ENCODE assay signal across 15 mouse cellular contexts in the genomic region with DNA sequence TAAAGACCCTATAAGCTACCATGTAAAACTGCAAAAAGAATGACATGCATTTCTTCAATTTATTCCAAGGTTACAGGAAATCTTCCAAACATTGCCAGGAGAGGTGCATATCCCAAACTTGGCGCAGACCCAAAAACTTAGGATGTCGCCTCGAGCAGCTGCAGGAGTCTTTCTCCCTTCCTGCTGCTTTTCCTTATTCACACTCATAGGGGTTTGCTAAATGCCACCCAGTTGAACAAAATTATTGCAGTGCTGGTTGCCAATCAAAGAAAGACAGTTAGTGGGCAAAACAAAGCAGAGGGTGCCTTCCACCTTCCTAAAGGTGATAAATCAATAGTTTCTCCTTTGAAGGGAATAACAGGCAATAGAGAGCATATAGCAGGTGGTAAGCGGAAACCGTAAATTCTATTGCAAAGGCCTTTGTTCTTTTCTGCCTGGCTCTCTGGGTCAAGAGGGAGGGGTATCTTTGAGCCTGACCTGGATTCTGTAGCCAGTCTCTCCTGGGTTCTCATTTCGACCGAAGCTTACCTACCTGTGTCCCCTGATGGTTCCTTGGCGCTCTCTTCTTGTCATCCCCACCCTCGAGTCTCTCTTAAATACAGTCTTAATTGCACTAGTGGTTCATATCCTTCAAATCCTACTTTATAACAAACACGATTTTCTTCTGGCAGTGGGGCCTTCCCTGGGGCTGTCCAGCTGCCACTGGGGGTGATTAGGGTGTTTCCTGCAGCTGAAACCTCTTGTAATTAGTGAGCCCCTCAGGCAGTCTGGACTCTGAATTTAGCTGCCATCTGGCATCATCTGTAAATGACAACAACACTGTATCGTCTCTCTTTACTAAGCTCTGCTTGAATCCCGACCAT.
DNase-seq lines count a peak whose midpoint lies in the region; ATAC-seq and TF ChIP-seq lines count a peak whose summit lies in the region.
"Had no signal": no experiment of that assay in that cellular context is flagged by ENCODE, and none has a peak within 500 bp of the region (broad histone marks: within the 10 kb centered on the region; RNA-seq: fewer than 3 reads in every experiment).

No protein-coding gene starts in this region.

- no peaks in the 10 kb centered on the region for H3K27me3 ChIP-seq in forebrain, embryonic 11.5 days (ENCODE audit: control insufficient read depth, insufficient read depth, low read length)
- H3K27me3 ChIP-seq in forebrain, embryonic 10.5 days (ENCODE audit: poor library complexity, severe bottlenecking) = no peaks in the 10 kb centered on the region
- no peaks in the 10 kb centered on the region for H3K27me3 ChIP-seq in embryonic facial prominence, embryonic 11.5 days (ENCODE audit: control insufficient read depth, insufficient read depth, low read length)
- H3K27me3 ChIP-seq in hindbrain, embryonic 11.5 days (ENCODE audit: control insufficient read depth, insufficient read depth, low read length) = no peaks in the 10 kb centered on the region
- no peaks in the 10 kb centered on the region for H3K27me3 ChIP-seq in midbrain, embryonic 12.5 days

- H3K4me3 ChIP-seq in forebrain, embryonic 11.5 days (ENCODE audit: low read depth, low read length) = no peak overlapping the region
- H3K4me3 ChIP-seq in forebrain, embryonic 10.5 days = no peak overlapping the region
- no peak overlapping the region for H3K4me3 ChIP-seq in embryonic facial prominence, embryonic 11.5 days (ENCODE audit: low read depth, low read length)
- H3K4me3 ChIP-seq in hindbrain, embryonic 11.5 days (ENCODE audit: low read depth, low read length) = no peak overlapping the region
- no peak overlapping the region for H3K4me3 ChIP-seq in midbrain, embryonic 12.5 days
- no peak overlapping the region for H3K4me3 ChIP-seq in lung, adult 2 months (replicated peaks; ENCODE audit: extremely low read depth, low read depth, low read length)
- H3K4me3 ChIP-seq: myocyte had no signal

- no peaks in the 10 kb centered on the region for H3K4me1 ChIP-seq in forebrain, embryonic 11.5 days (replicated peaks; ENCODE audit: control insufficient read depth, insufficient read depth, low read length)
- peaks cover 9% of the 10 kb centered on the region for H3K4me1 ChIP-seq in forebrain, embryonic 10.5 days
- H3K4me1 ChIP-seq in embryonic facial prominence, embryonic 11.5 days (ENCODE audit: control insufficient read depth, insufficient read depth, low read length) = no peaks in the 10 kb centered on the region
- no peaks in the 10 kb centered on the region for H3K4me1 ChIP-seq in hindbrain, embryonic 11.5 days (replicated peaks; ENCODE audit: control insufficient read depth, insufficient read depth, low read length)
- H3K4me1 ChIP-seq in midbrain, embryonic 12.5 days = no peaks in the 10 kb centered on the region
- no peaks in the 10 kb centered on the region for H3K4me1 ChIP-seq in lung, adult 2 months (ENCODE audit: control insufficient read depth, insufficient read depth, low read length)

- ATAC-seq in forebrain, embryonic 11.5 days (replicated peaks; ENCODE audit: low FRiP score) = peak; percentile 73; the same call in 1 of the 2 replicates
- ATAC-seq in embryonic facial prominence, embryonic 11.5 days (replicated peaks; ENCODE audit: insufficient number of reproducible peaks, low FRiP score, low TSS enrichment, low read depth) = 0 out of 2 replicates have a peak, but pooled peaks have one; percentile 23
- ATAC-seq in hindbrain, embryonic 11.5 days (ENCODE audit: low FRiP score) = peak; percentile 66; the same call in 1 of the 2 replicates
- ATAC-seq in midbrain, embryonic 12.5 days (ENCODE audit: low FRiP score, low read depth) = peak; percentile 79
- ATAC-seq: inflammation-experienced regulatory T-cells, adult 6 months; lung, postnatal 0 days had no signal

- intact Hi-C loops in heart, postnatal 36 days (cut with DNase I) = no loop called here

- TF ChIP-seq CTCF in lung, adult 2 months (IDR thresholded peaks at IDR 0.05; ENCODE audit: insufficient read depth, low read length) = no peak

- peak; percentile 55 for DNase-seq in forebrain, embryonic 11.5 days (ENCODE audit: low spot score)
- DNase-seq in forebrain, embryonic 10.5 days (ENCODE audit: extremely low spot score, low spot score) = no peak
- DNase-seq in embryonic facial prominence, embryonic 11.5 days (ENCODE audit: low spot score) = peak; percentile 10
- peak; percentile 36 for DNase-seq in hindbrain, embryonic 11.5 days (ENCODE audit: low spot score)
- DNase-seq in heart, postnatal 36 days = no peak
- DNase-seq in spleen, postnatal 14 days (ENCODE audit: low spot score in 2 of 2) = no peak
- no peak for DNase-seq in lung, adult 2 months
- DNase-seq: adrenal gland, adult 8-10 months; B cell, adult 2 months; heart, adult 18-20 months; thymus, postnatal 36 days had no signal

- no peak overlapping the region for H3K27ac ChIP-seq in forebrain, embryonic 11.5 days (ENCODE audit: low read depth, low read length)
- H3K27ac ChIP-seq in forebrain, embryonic 10.5 days = no peak overlapping the region
- H3K27ac ChIP-seq in embryonic facial prominence, embryonic 11.5 days (replicated peaks; ENCODE audit: low read depth, low read length) = no peak overlapping the region
- H3K27ac ChIP-seq in hindbrain, embryonic 11.5 days (ENCODE audit: low read depth, low read length) = no peak overlapping the region
- H3K27ac ChIP-seq in midbrain, embryonic 12.5 days (replicated peaks) = peak overlapping the region; percentile 25; the same call in 1 of the 2 replicates

- no peak overlapping the region for H3K9ac ChIP-seq in forebrain, embryonic 11.5 days (ENCODE audit: low read length)
- H3K9ac ChIP-seq in embryonic facial prominence, embryonic 11.5 days (replicated peaks; ENCODE audit: low read length) = no peak overlapping the region
- H3K9ac ChIP-seq in hindbrain, embryonic 11.5 days (ENCODE audit: low read depth, low read length) = no peak overlapping the region
- H3K9ac ChIP-seq in midbrain, embryonic 12.5 days (replicated peaks) = no peak overlapping the region

- TF ChIP-seq POLR2A in lung, adult 2 months (IDR thresholded peaks at IDR 0.05; ENCODE audit: borderline replicate concordance, extremely low read depth, low read depth, low read length) = no peak

- no peak overlapping the region for H3K4me2 ChIP-seq in forebrain, embryonic 11.5 days (ENCODE audit: low read depth, low read length, severe bottlenecking)
- H3K4me2 ChIP-seq in embryonic facial prominence, embryonic 11.5 days (ENCODE audit: low read depth, low read length) = no peak overlapping the region
- no peak overlapping the region for H3K4me2 ChIP-seq in hindbrain, embryonic 11.5 days (replicated peaks; ENCODE audit: low read depth, low read length)
- H3K4me2 ChIP-seq in midbrain, embryonic 12.5 days (replicated peaks) = no peak overlapping the region

- no peaks in the 10 kb centered on the region for H3K36me3 ChIP-seq in forebrain, embryonic 11.5 days (ENCODE audit: control insufficient read depth, insufficient read depth, low read length)
- H3K36me3 ChIP-seq in forebrain, embryonic 10.5 days (replicated peaks) = no peaks in the 10 kb centered on the region
- no peaks in the 10 kb centered on the region for H3K36me3 ChIP-seq in embryonic facial prominence, embryonic 11.5 days (replicated peaks; ENCODE audit: control insufficient read depth, insufficient read depth, low read depth, low read length)
- no peaks in the 10 kb centered on the region for H3K36me3 ChIP-seq in hindbrain, embryonic 11.5 days (ENCODE audit: control insufficient read depth, insufficient read depth, low read length)
- no peaks in the 10 kb centered on the region for H3K36me3 ChIP-seq in midbrain, embryonic 12.5 days

- H3K9me3 ChIP-seq in forebrain, embryonic 11.5 days (ENCODE audit: control insufficient read depth, low read length) = no peaks in the 10 kb centered on the region
- H3K9me3 ChIP-seq in forebrain, embryonic 10.5 days = no peaks in the 10 kb centered on the region
- H3K9me3 ChIP-seq in embryonic facial prominence, embryonic 11.5 days (replicated peaks; ENCODE audit: control insufficient read depth, low read length) = no peaks in the 10 kb centered on the region
- no peaks in the 10 kb centered on the region for H3K9me3 ChIP-seq in hindbrain, embryonic 11.5 days (ENCODE audit: control insufficient read depth, low read length)
- no peaks in the 10 kb centered on the region for H3K9me3 ChIP-seq in midbrain, embryonic 12.5 days

- 74% methylated on average over 12 of the region's 12 CpGs for WGBS in forebrain, embryonic 11.5 days
- WGBS in forebrain, embryonic 10.5 days = 82% methylated on average over 12 of the region's 12 CpGs
- 53% methylated on average over 12 of the region's 12 CpGs for WGBS in embryonic facial prominence, embryonic 11.5 days
- 71% methylated on average over 12 of the region's 12 CpGs for WGBS in hindbrain, embryonic 11.5 days
- 68% methylated on average over 12 of the region's 12 CpGs for whole genome bisulfite sequencing in midbrain, embryonic 12.5 days
- 68% methylated on average over 12 of the region's 12 CpGs for WGBS in lung, adult 2 months

Comparison
In these comparisons a context has a peak if more than half of its experiments do, and no peak if none do; other contexts are left out.
1. DNase-seq: peak in forebrain, embryonic 11.5 days (single experiment), embryonic facial prominence, embryonic 11.5 days (single experiment) and hindbrain, embryonic 11.5 days (single experiment); none in forebrain, embryonic 10.5 days (single experiment), heart, postnatal 36 days (0 of 2), spleen, postnatal 14 days (0 of 2) and lung, adult 2 months (single experiment).
2. ATAC-seq: peak in every context shown above with its lines; median percentile 79 in midbrain, embryonic 12.5 days; 73 in forebrain, embryonic 11.5 days; 66 in hindbrain, embryonic 11.5 days; 23 in embryonic facial prominence, embryonic 11.5 days.